Mouse (Mus musculus): ENCODE measurements at regions not wholly inside any gene's neighbourhood (a gene's known extent, or its start where the extent isn't known, plus 50 kb on each side); places are given as distances from the start of the nearest gene placed in this dataset.
A peak's percentile ranks its signal among the peaks of the same experiment; 100 is the strongest.
"Not testable (repeated sequence)": the region's sequence is repeated elsewhere in the genome, so short reads cannot be mapped to it uniquely, and the experiment has no call there.

- Histone ChIP-seq H3K36me3 (no peaks in the 10 kb centered on the region), H3K4me2 (no peak overlapping the region), H3K4me3 (replicated peaks) (no peak overlapping the region), H3K27me3 (peaks cover 35% of the 10 kb centered on the region), H3K9ac (replicated peaks) (no peak overlapping the region), H3K9me3 (peaks cover 7% of the 10 kb centered on the region; the same call in 1 of the 2 replicates), H3K4me1 (replicated peaks) (no peaks in the 10 kb centered on the region), H3K27ac (no peak overlapping the region)
- no peak for ATAC-seq (ENCODE audit: insufficient number of reproducible peaks, insufficient read depth, low FRiP score, low TSS enrichment, low read depth)
- 65% methylated on average over 8 of the region's 8 CpGs for WGBS
These were observed 56.8 kb downstream of the Sox1 start for GRCm38 (mm10) chr8:12451857-12452256.

- not testable (repeated sequence) for H3K36me3 ChIP-seq; H3K9ac ChIP-seq (replicated peaks); ATAC-seq (ENCODE audit: insufficient number of reproducible peaks, insufficient read depth, low FRiP score, low TSS enrichment, low read depth); H3K9me3 ChIP-seq; H3K4me2 ChIP-seq; H3K4me1 ChIP-seq (replicated peaks); H3K27ac ChIP-seq; H3K4me3 ChIP-seq (replicated peaks)
- 84% methylated on average over 3 of the region's 3 CpGs for WGBS
- peaks cover 20% of the 10 kb centered on the region for H3K27me3 ChIP-seq
These were observed 60.3 kb downstream of the Sox1 start for GRCm38 (mm10) chr8:12455376-12455775.

- no peak overlapping the region for H3K4me3 ChIP-seq (replicated peaks)
- ATAC-seq (ENCODE audit: insufficient number of reproducible peaks, insufficient read depth, low FRiP score, low TSS enrichment, low read depth) = no peak
- peaks cover 9% of the 10 kb centered on the region; the same call in 1 of the 2 replicates for H3K4me1 ChIP-seq (replicated peaks)
- H3K4me2 ChIP-seq = no peak overlapping the region
- no peak overlapping the region for H3K27ac ChIP-seq
- H3K9ac ChIP-seq (replicated peaks) = no peak overlapping the region
- peaks cover 22% of the 10 kb centered on the region for H3K27me3 ChIP-seq
- 82% methylated on average over 1 of the region's 1 CpGs for WGBS
- H3K36me3 ChIP-seq = no peaks in the 10 kb centered on the region
- no peaks in the 10 kb centered on the region for H3K9me3 ChIP-seq
These were observed 61.2 kb downstream of the Sox1 start for GRCm38 (mm10) chr8:12456326-12456725.

GRCm38 (mm10) chr8:12457015-12457414, 61.9 kb downstream of the Sox1 start:
- 55% methylated on average over 7 of the region's 7 CpGs for WGBS
- Histone ChIP-seq H3K36me3 (no peaks in the 10 kb centered on the region), H3K9ac (replicated peaks) (no peak overlapping the region), H3K4me2 (no peak overlapping the region), H3K27ac (no peak overlapping the region), H3K4me1 (replicated peaks) (peaks cover 9% of the 10 kb centered on the region; the same call in 1 of the 2 replicates), H3K9me3 (no peaks in the 10 kb centered on the region), H3K27me3 (peaks cover 23% of the 10 kb centered on the region), H3K4me3 (replicated peaks) (no peak overlapping the region)
- ATAC-seq (ENCODE audit: insufficient number of reproducible peaks, insufficient read depth, low FRiP score, low TSS enrichment, low read depth) = no peak

GRCm38 (mm10) chr8:12466845-12467244, 71.8 kb downstream of the Sox1 start:
- peaks cover 20% of the 10 kb centered on the region for H3K4me1 ChIP-seq (replicated peaks)
- H3K4me2 ChIP-seq = no peak overlapping the region
- no peak overlapping the region for H3K4me3 ChIP-seq (replicated peaks)
- H3K9ac ChIP-seq (replicated peaks) = no peak overlapping the region
- ATAC-seq (ENCODE audit: insufficient number of reproducible peaks, insufficient read depth, low FRiP score, low TSS enrichment, low read depth) = no peak
- H3K27ac ChIP-seq = no peak overlapping the region
- no peaks in the 10 kb centered on the region for H3K36me3 ChIP-seq
- peaks cover 82% of the 10 kb centered on the region for H3K27me3 ChIP-seq
- H3K9me3 ChIP-seq = no peaks in the 10 kb centered on the region
- WGBS = 82% methylated on average over 7 of the region's 7 CpGs

GRCm38 (mm10) chr8:12467386-12468326, 72.6 kb downstream of the Sox1 start:
- peak overlapping the region; percentile 17; the same call in 1 of the 2 replicates for H3K4me2 ChIP-seq
- peak; percentile 22; the same call in 1 of the 2 replicates for ATAC-seq (ENCODE audit: insufficient number of reproducible peaks, insufficient read depth, low FRiP score, low TSS enrichment, low read depth)
- no peaks in the 10 kb centered on the region for H3K9me3 ChIP-seq
- no peak overlapping the region for H3K27ac ChIP-seq
- WGBS = 59% methylated on average over 36 of the region's 36 CpGs
- H3K4me1 ChIP-seq (replicated peaks) = peaks cover 20% of the 10 kb centered on the region
- no peaks in the 10 kb centered on the region for H3K36me3 ChIP-seq
- H3K4me3 ChIP-seq (replicated peaks) = no peak overlapping the region
- H3K9ac ChIP-seq (replicated peaks) = no peak overlapping the region
- H3K27me3 ChIP-seq = peaks cover 86% of the 10 kb centered on the region

GRCm38 (mm10) chr8:12477449-12478401, 82.6 kb downstream of the Sox1 start:
- 0 out of 2 replicates have a peak overlapping the region, but pooled peaks have one; percentile 34 for H3K9ac ChIP-seq (replicated peaks)
- H3K4me1 ChIP-seq (replicated peaks) = peaks cover 8% of the 10 kb centered on the region; the same call in 1 of the 2 replicates
- H3K4me3 ChIP-seq (replicated peaks) = peak overlapping the region; percentile 36
- H3K4me2 ChIP-seq = peak overlapping the region; percentile 63
- no peak for ATAC-seq (ENCODE audit: insufficient number of reproducible peaks, insufficient read depth, low FRiP score, low TSS enrichment, low read depth)
- H3K36me3 ChIP-seq = no peaks in the 10 kb centered on the region
- H3K9me3 ChIP-seq = peaks cover 6% of the 10 kb centered on the region
- H3K27me3 ChIP-seq = peaks cover 80% of the 10 kb centered on the region
- H3K27ac ChIP-seq = no peak overlapping the region
- 10% methylated on average over 39 of the region's 39 CpGs for WGBS

- Histone ChIP-seq H3K4me3 (replicated peaks) (no peak overlapping the region), H3K9me3 (peaks cover 3% of the 10 kb centered on the region), H3K4me2 (no peak overlapping the region), H3K9ac (replicated peaks) (no peak overlapping the region), H3K27me3 (peaks cover 68% of the 10 kb centered on the region), H3K4me1 (replicated peaks) (peaks cover 8% of the 10 kb centered on the region; the same call in 1 of the 2 replicates), H3K27ac (no peak overlapping the region), H3K36me3 (no peaks in the 10 kb centered on the region)
- WGBS = 78% methylated on average over 14 of the region's 14 CpGs
- no peak for ATAC-seq (ENCODE audit: insufficient number of reproducible peaks, insufficient read depth, low FRiP score, low TSS enrichment, low read depth)
These were observed 86.8 kb downstream of the Sox1 start for GRCm38 (mm10) chr8:12481918-12482317.

- H3K9me3 ChIP-seq = no peaks in the 10 kb centered on the region
- no peak overlapping the region for H3K4me3 ChIP-seq (replicated peaks)
- 82% methylated on average over 3 of the region's 3 CpGs for WGBS
- no peak overlapping the region for H3K27ac ChIP-seq
- H3K27me3 ChIP-seq = peaks cover 68% of the 10 kb centered on the region
- no peaks in the 10 kb centered on the region; the same call in 1 of the 2 replicates for H3K4me1 ChIP-seq (replicated peaks)
- no peak overlapping the region for H3K4me2 ChIP-seq
- no peak overlapping the region for H3K9ac ChIP-seq (replicated peaks)
- no peak for ATAC-seq (ENCODE audit: insufficient number of reproducible peaks, insufficient read depth, low FRiP score, low TSS enrichment, low read depth)
- no peaks in the 10 kb centered on the region for H3K36me3 ChIP-seq
These were observed 88.5 kb downstream of the Sox1 start for GRCm38 (mm10) chr8:12483551-12483950.

GRCm38 (mm10) chr8:12485326-12485725, 87.5 kb upstream of the Spaca7 start:
- Histone ChIP-seq H3K27me3 (peaks cover 52% of the 10 kb centered on the region), H3K27ac (no peak overlapping the region), H3K4me1 (replicated peaks) (no peaks in the 10 kb centered on the region), H3K36me3 (no peaks in the 10 kb centered on the region), H3K9ac (replicated peaks) (no peak overlapping the region), H3K4me2 (no peak overlapping the region), H3K9me3 (no peaks in the 10 kb centered on the region), H3K4me3 (replicated peaks) (no peak overlapping the region)
- WGBS = 74% methylated on average over 7 of the region's 7 CpGs
- no peak for ATAC-seq (ENCODE audit: insufficient number of reproducible peaks, insufficient read depth, low FRiP score, low TSS enrichment, low read depth)

Measured in limb, embryonic 12.5 days (tissue).